Mouse (Mus musculus): ENCODE measurements around the gene Ptgis. TPM values are rescaled to one million over a fixed set of nuclear protein-coding genes. Genes with fewer than 3 reads are reported as not detected.
"Not testable (repeated sequence)": the region's sequence is repeated elsewhere in the genome, so short reads cannot be mapped to it uniquely, and the experiment has no call there.

Gene Ptgis
- polyA plus RNA-seq, 2 experiments = 0.36 to 0.46 TPM

DNA sequence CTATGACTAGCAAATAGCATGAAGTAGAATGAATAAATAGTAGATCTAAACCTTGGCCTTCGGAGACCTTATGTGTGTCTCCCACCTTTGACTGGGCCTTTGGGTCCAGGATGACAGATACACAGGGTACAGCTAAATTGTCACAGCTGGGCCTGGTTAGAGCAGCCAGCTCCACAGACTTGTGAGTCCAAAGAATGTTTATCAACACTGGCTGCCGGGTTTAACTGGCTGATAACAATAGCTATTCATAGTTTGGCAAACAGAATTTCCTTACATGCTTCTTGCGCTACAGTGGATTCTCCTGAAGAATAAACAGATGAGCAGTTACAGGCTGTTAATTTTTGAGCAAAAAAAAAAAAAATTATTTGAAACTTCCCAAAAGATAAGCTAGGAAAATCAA is 31.4 kb downstream of the Ptgis start:
- DNase-seq (ENCODE audit: low read depth in 3 of 3, low spot score in 3 of 3) (no peak), ATAC-seq (ENCODE audit: insufficient read depth) (no peak)
- H3K4me3 ChIP-seq (ENCODE audit: insufficient read depth in 1 of 2, low read depth in 2 of 2, low read length in 2 of 2) = no peak overlapping the region
- 51% methylated on average over 3 of the region's 3 CpGs for WGBS (ENCODE audit: insufficient replicate concordance)
- no peak overlapping the region for H3K4me2 ChIP-seq (ENCODE audit: low read depth)
- H3K4me1 ChIP-seq (replicated peaks; ENCODE audit: control insufficient read depth in 2 of 2, insufficient read depth in 2 of 2, low read length in 1 of 2) = no peaks in the 10 kb centered on the region
- H3K27me3 ChIP-seq (ENCODE audit: control insufficient read depth, insufficient read depth, low read length) = no peaks in the 10 kb centered on the region
- no peak overlapping the region for H3K9ac ChIP-seq (replicated peaks)
- no peaks in the 10 kb centered on the region for H3K36me3 ChIP-seq (replicated peaks; ENCODE audit: control insufficient read depth, insufficient read depth, low read depth)
- H3K27ac ChIP-seq = no peak overlapping the region
- no peaks in the 10 kb centered on the region for H3K9me3 ChIP-seq (ENCODE audit: control insufficient read depth, low read length)
- TF ChIP-seq CTCF (IDR thresholded peaks at IDR 0.05; ENCODE audit: low read depth) (no peak), EP300 (IDR thresholded peaks at IDR 0.05; ENCODE audit: low read depth) (no peak)

DNA sequence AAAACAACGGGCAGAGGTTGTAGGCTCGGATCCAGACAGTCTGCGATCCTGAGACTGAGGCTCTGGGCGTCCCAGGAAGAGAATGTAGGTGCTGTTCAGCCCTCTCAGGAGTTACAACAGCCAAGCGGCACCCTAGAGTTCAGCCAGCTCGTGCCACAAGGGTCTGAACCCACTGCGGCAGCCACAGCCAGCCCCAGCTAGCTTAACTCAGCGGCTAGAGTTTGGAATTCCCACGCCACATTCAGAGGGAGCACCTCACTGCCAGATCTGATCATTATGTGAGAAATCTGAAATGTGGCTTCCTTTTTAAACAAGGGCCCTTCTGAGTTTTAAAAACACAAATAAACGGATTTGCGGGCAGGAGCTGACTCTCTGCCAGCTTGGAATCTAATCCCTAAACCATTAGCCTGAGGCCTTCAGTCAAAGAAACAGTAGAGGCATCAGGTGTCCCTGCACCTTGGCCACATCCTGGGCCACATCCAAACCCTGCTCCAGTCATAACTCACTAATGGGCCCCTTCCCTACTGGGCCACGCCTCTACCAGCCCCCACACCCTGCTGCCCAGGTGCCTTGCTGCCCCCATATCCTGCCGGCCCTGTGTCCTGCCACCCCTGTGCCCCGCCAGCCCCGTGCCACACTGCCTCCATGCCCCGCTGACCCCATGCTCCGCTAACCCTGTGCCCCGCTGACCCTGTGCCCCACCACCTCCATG is 34.3 kb downstream of the Ptgis start:
- Histone ChIP-seq H3K9me3 (ENCODE audit: control insufficient read depth, low read length) (no peaks in the 10 kb centered on the region), H3K4me3 (ENCODE audit: insufficient read depth in 1 of 2, low read depth in 2 of 2, low read length in 2 of 2) (no peak overlapping the region), H3K36me3 (replicated peaks; ENCODE audit: control insufficient read depth, insufficient read depth, low read depth) (no peaks in the 10 kb centered on the region), H3K27me3 (ENCODE audit: control insufficient read depth, insufficient read depth, low read length) (no peaks in the 10 kb centered on the region; the same call in 1 of the 2 replicates), H3K4me2 (ENCODE audit: low read depth) (no peak overlapping the region), H3K27ac (no peak overlapping the region), H3K4me1 (replicated peaks; ENCODE audit: control insufficient read depth in 2 of 2, insufficient read depth in 2 of 2, low read length in 1 of 2) (no peaks in the 10 kb centered on the region), H3K9ac (replicated peaks) (no peak overlapping the region)
- DNase-seq (ENCODE audit: low read depth in 3 of 3, low spot score in 3 of 3) (no peak), ATAC-seq (ENCODE audit: insufficient read depth) (no peak)
- WGBS (ENCODE audit: insufficient replicate concordance) = 72% methylated on average over 18 of the region's 18 CpGs
- TF ChIP-seq CTCF (IDR thresholded peaks at IDR 0.05; ENCODE audit: low read depth) (no peak), EP300 (IDR thresholded peaks at IDR 0.05; ENCODE audit: low read depth) (no peak)

DNA sequence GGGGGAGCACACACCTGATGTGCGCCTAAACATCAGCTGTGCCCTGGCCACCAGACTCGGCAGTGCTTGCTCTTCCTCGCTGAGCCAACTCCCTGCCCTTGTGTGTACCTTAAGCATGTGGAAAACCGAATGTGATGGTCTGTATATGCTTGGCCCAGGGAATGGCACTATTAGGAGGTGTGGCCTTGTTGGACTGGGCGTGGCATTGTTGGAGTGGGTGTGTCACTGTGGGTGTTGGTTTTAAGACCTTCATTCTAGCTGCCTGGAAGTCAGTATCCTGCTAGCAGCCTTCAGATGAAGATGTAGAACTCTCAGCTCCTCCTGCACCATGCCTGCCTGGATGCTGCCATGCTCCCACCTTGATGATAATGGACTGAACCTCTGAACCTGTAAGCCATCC is 35.7 kb downstream of the Ptgis start:
- not testable (repeated sequence) for ATAC-seq (ENCODE audit: insufficient read depth); H3K9me3 ChIP-seq (ENCODE audit: control insufficient read depth, low read length); H3K4me2 ChIP-seq (ENCODE audit: low read depth); H3K27me3 ChIP-seq (ENCODE audit: control insufficient read depth, insufficient read depth, low read length); DNase-seq (ENCODE audit: low read depth in 3 of 3, low spot score in 3 of 3); H3K9ac ChIP-seq (replicated peaks); H3K4me3 ChIP-seq (ENCODE audit: insufficient read depth in 1 of 2, low read depth in 2 of 2, low read length in 2 of 2); H3K27ac ChIP-seq; H3K36me3 ChIP-seq (replicated peaks; ENCODE audit: control insufficient read depth, insufficient read depth, low read depth); H3K4me1 ChIP-seq (replicated peaks; ENCODE audit: control insufficient read depth in 2 of 2, insufficient read depth in 2 of 2, low read length in 1 of 2)
- 57% methylated on average over 5 of the region's 5 CpGs for WGBS (ENCODE audit: insufficient replicate concordance)

DNA sequence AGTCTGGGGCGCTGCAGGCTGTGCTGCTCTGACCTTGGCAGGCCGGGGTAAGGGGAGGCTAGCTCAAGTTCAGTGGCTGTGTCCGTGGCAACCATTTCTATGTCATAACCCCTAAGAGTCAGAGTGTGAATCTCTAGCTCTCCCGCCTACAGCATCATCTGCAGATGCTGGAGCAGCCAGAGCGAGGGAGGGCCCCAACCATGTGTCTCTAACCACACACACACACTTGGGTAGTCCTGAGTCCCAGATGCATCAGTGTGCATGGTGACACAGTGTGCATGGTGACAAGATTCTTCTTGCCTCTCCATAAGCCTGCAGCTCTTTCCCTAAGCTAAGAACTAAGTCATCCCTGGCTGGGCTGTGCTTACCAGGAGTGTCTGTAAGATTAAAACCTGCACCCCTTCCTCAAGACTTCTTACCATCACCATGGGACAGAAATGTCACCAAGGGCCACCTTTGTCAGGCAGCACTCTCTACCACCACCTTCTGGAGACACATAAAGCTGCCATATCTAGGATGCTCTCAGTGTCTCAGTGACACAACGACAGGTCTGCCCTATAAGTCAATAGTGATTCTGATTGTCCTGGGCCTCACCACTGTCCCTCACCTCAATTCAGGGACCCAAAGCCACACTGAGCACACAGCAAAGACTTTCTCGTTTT is 36.8 kb downstream of the Ptgis start:
- TF ChIP-seq CTCF (IDR thresholded peaks at IDR 0.05; ENCODE audit: low read depth) (peak; percentile 49), EP300 (IDR thresholded peaks at IDR 0.05; ENCODE audit: low read depth) (no peak)
- Histone ChIP-seq H3K27me3 (ENCODE audit: control insufficient read depth, insufficient read depth, low read length) (no peaks in the 10 kb centered on the region; the same call in 1 of the 2 replicates), H3K36me3 (replicated peaks; ENCODE audit: control insufficient read depth, insufficient read depth, low read depth) (no peaks in the 10 kb centered on the region), H3K9me3 (ENCODE audit: control insufficient read depth, low read length) (no peaks in the 10 kb centered on the region), H3K4me1 (replicated peaks; ENCODE audit: control insufficient read depth in 2 of 2, insufficient read depth in 2 of 2, low read length in 1 of 2) (no peaks in the 10 kb centered on the region), H3K4me2 (ENCODE audit: low read depth) (no peak overlapping the region), H3K4me3 (ENCODE audit: insufficient read depth in 1 of 2, low read depth in 2 of 2, low read length in 2 of 2) (no peak overlapping the region), H3K27ac (no peak overlapping the region), H3K9ac (replicated peaks) (no peak overlapping the region)
- 55% methylated on average over 7 of the region's 7 CpGs for WGBS (ENCODE audit: insufficient replicate concordance)
- no peak for DNase-seq (ENCODE audit: low read depth in 3 of 3, low spot score in 3 of 3)
- no peak for ATAC-seq (ENCODE audit: insufficient read depth)

DNA sequence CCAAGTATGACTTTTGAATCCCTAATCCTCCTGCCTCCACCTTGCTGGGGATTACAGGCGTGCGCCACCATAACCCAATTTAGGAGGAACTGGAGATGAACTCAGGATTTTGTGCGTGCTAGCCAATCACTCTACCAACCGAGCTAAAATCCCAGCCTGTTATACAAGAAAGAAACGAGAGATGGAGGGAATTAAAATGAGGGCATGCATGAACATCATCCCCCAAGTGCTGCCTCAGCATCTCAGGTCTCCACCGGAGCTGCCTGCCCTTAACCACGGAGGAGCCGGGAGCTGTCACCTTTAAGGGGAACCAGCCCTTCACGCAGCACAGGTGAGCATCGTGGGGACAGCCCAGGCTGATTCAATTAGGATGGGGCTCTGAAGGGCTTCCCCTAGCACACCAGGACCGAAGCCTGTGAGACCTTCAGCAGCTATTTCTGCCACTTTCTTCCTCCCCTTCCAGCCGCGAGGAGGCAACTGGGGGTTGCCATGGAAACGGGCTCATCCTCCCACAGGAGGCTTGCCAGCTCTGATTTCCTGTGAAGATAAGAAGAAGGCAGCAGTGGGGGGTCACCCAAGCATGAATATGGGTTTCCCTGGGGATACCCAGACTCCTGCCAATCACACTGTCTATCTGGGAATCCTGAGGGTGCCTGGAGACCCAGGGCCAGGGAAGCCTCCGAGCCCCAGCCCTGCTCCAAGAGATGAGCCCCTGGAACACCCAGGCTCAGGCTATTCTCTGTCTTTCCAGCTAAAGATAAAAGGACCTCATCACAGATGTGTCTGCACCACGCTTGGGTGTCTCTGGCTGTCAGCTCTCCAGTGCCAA is 38.7 kb downstream of the Ptgis start:
- TF ChIP-seq CTCF (IDR thresholded peaks at IDR 0.05; ENCODE audit: low read depth) (no peak), EP300 (IDR thresholded peaks at IDR 0.05; ENCODE audit: low read depth) (no peak)
- Histone ChIP-seq H3K9ac (replicated peaks) (no peak overlapping the region), H3K27me3 (ENCODE audit: control insufficient read depth, insufficient read depth, low read length) (no peaks in the 10 kb centered on the region; the same call in 1 of the 2 replicates), H3K4me2 (ENCODE audit: low read depth) (no peak overlapping the region), H3K27ac (no peak overlapping the region), H3K9me3 (ENCODE audit: control insufficient read depth, low read length) (no peaks in the 10 kb centered on the region), H3K4me3 (ENCODE audit: insufficient read depth in 1 of 2, low read depth in 2 of 2, low read length in 2 of 2) (no peak overlapping the region), H3K4me1 (replicated peaks; ENCODE audit: control insufficient read depth in 2 of 2, insufficient read depth in 2 of 2, low read length in 1 of 2) (no peaks in the 10 kb centered on the region), H3K36me3 (replicated peaks; ENCODE audit: control insufficient read depth, insufficient read depth, low read depth) (no peaks in the 10 kb centered on the region)
- DNase-seq (ENCODE audit: low read depth in 3 of 3, low spot score in 3 of 3) (no peak), ATAC-seq (ENCODE audit: insufficient read depth) (no peak)
- 33% methylated on average over 16 of the region's 16 CpGs for WGBS (ENCODE audit: insufficient replicate concordance)
